Mouse (Mus musculus) cerebellum, adult (tissue): ENCODE measurements around the gene Nptx1.

Experiments used
- ATAC-seq: cut with Nextera tagmentation; 2 replicates; pipeline ENCODE4 v1.9.2; 2017; ENCODE audit warnings: mild to moderate bottlenecking, moderate library complexity, mixed read lengths; ENCODE audit not compliant: insufficient number of reproducible peaks, low FRiP score, low TSS enrichment

Nptx1 gene

GRCm38 (mm10) chr11:119500011-119500410, 47.5 kb downstream of the Nptx1 start:
- ATAC-seq: no peak

GRCm38 (mm10) chr11:119499297-119499696, 48.3 kb downstream of the Nptx1 start:
- no peak for ATAC-seq

GRCm38 (mm10) chr11:119497451-119497850, 50.1 kb downstream of the Nptx1 start:
- ATAC-seq: no peak

GRCm38 (mm10) chr11:119496147-119496546, 51.4 kb downstream of the Nptx1 start:
- no peak for ATAC-seq

- ATAC-seq: no peak
These were observed 54.0 kb downstream of the Nptx1 start for GRCm38 (mm10) chr11:119493516-119493915.

- no peak for ATAC-seq
These were observed 54.7 kb downstream of the Nptx1 start for GRCm38 (mm10) chr11:119492830-119493229.

- no peak for ATAC-seq
These were observed 55.9 kb downstream of the Nptx1 start for GRCm38 (mm10) chr11:119491690-119492087.

GRCm38 (mm10) chr11:119490861-119491689, 56.5 kb downstream of the Nptx1 start, which contains the start of gene Endov:
Endov (plus strand) TSS chr11:119491347.
- ATAC-seq: peak; percentile 92; the same call in 1 of the 2 replicates
